Mouse (Mus musculus) heart, postnatal 14 days (tissue): ENCODE results near the gene March2. TPM values are rescaled to one million over a fixed set of nuclear protein-coding genes. Genes with fewer than 3 reads are reported as not detected.

Source experiments
- DNase-seq, 2 experiments: peaks; one replicate each; pipeline ENCODE4 v3.0.0; 2021 to 2022
- intact Hi-C: fragments of 180-260 bp; cut with DNase I; formaldehyde crosslinking; loops from one replicate; pipeline ENCODE4 v1.15.1; 2025
- total RNA-seq, 2 experiments: library from RNA; stranded (reverse); gene quantifications; 2 replicates each; pipeline ENCODE4 v1.2.3; 2021

The March2 gene
- total RNA-seq, 2 experiments from 2014 or later = 160 to 167 TPM

DNA sequence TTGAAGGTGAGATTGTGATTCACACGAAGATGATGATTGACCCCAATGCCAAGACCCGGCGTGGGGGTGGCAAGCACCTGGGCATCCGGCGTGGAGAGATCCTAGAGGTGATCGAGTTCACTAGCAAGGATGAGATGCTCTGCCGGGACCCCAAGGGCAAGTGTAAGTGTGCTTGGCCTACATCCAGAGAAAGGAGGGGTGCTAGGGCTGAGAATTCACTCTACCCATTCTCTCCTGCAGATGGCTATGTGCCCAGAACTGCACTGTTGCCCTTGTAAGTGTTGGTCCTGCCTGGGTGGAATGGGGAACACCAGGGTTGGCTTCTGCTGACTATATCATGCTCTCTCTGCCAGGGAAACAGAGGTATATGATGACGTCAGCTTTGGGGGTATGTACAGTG is 73.4 kb downstream of the March2 start:
- no peak for DNase-seq
- intact Hi-C loops = loop anchor here (5.0 kb wide), 1 partner anchor 157 kb away; no protein-coding TSS in a partner anchor

DNA sequence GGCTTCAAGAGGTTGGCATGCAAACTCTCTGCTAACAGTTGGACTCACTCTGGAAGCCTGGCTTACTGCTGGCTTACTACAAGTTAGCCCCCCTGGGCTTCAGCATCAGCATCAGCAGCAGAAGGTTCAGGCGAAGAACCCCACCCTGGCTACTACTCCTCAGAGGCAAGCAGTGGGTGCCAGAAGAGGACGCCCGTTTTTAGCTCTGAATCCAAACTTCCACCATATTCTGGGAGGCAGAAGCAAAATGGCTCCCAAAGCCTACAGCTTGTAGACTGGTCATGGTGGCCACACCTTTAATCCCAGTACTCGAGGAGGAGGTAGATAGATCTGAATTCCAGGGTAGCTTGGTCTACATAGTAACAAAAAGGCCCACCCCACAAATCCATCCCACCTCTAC is 74.4 kb downstream of the March2 start:
- DNase-seq = no peak
- intact Hi-C loops = no loop called here

DNA sequence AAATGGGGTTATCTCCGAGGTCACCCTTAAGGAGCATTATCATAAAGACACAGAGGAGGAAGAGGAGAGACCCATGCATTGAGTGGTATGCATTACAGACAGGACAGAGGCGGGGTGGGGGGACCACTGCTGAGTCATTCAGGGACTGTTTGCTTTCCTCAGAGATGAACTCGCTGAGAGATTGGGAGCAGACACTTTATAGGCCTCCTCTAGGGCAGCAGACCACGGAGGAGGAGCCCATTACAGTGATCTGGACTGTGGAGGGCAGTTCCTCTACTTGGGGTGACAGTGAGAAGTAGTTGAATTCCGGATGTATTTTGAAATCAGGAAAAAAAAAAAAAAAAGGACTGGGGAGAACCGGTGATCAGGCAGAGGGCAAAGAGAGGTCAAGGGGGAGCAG is 78.7 kb downstream of the March2 start:
- intact Hi-C loops = no loop called here
- no peak for DNase-seq

GRCm38 (mm10) chr17:33637516-33638276 is 80.8 kb downstream of the March2 start, which contains the start of gene Pram1:
Gene Pram1, plus strand, starts transcription at chr17:33638056.
- DNase-seq = no peak
- intact Hi-C loops = no loop called here

DNA sequence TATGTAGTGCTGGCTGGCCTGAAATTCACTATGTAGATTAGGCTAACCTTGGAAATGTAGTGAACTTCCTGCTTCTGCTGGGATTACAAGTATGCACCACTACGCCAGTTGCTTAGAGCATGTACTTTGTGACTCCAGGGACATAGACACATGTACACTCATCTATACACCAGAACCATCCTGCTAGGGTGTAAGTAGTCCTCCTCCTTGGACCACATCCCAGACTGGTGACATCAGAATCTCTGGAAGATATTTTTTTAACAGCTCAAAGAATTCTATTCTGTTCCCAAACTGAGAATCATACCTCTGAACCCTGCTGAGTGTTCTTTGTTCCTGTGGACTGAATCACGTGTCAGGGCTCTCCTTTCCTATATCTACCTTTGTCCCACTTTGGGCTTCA is 81.4 kb downstream of the March2 start:
- intact Hi-C loops = no loop called here

More for the DNA sequence above, 81.4 kb downstream of the March2 start:
- no peak for DNase-seq

Other genes starting within 250 kb of the March2 start
- gene Adamts10, start 194.5 kb downstream of the March2 start, total RNA-seq = 10 to 100 TPM; 31.7 to 38.4 TPM
- 1 to 10 TPM; 2.1 to 3.1 TPM for gene Myo1f, start 163.0 kb downstream of the March2 start, total RNA-seq
- 10 to 100 TPM; 12.8 to 15.5 TPM for gene Zfp414, start 89.6 kb downstream of the March2 start, total RNA-seq
- under 1 TPM; 0.24 to 0.39 TPM for gene Pram1, start 80.6 kb downstream of the March2 start, total RNA-seq
- gene Hnrnpm, start 31.8 kb downstream of the March2 start, total RNA-seq = 100 to 1,000 TPM; 101 to 111 TPM
- gene Rab11b, start 41.9 kb upstream of the March2 start, total RNA-seq = 100 to 1,000 TPM; 271 to 275 TPM
- 10 to 100 TPM; 20.5 to 31.6 TPM for gene Angptl4, start 63.2 kb upstream of the March2 start, total RNA-seq
- gene Kank3, start 91.8 kb upstream of the March2 start, total RNA-seq = 100 to 1,000 TPM in 1 of 2 experiments, 10 to 100 TPM in 1; 96.9 to 104 TPM
- gene Rps28, start 105.9 kb upstream of the March2 start, total RNA-seq = 100 to 1,000 TPM; 736 to 815 TPM
- 100 to 1,000 TPM; 544 to 555 TPM for gene Ndufa7, start 105.9 kb upstream of the March2 start, total RNA-seq
- gene Cd320, start 124.4 kb upstream of the March2 start, total RNA-seq = 10 to 100 TPM; 25.0 to 26.6 TPM
- not detected for gene Gm7029, start 155.2 kb upstream of the March2 start, total RNA-seq
- 1 to 10 TPM; 4.1 to 5.8 TPM for gene Kifc1, start 172.0 kb upstream of the March2 start, total RNA-seq
- gene Platr17, start 186.5 kb upstream of the March2 start, total RNA-seq = not detected
- gene Daxx, start 190.7 kb upstream of the March2 start, total RNA-seq = 10 to 100 TPM; 11.3 to 13.7 TPM
- gene Tapbp, start 197.2 kb upstream of the March2 start, total RNA-seq = 100 to 1,000 TPM in 1 of 2 experiments, 10 to 100 TPM in 1; 92.8 to 100 TPM
- gene Zbtb22, start 197.2 kb upstream of the March2 start, total RNA-seq = 10 to 100 TPM; 16.8 to 20.3 TPM
- 10 to 100 TPM; 54.7 to 58.6 TPM for gene Rgl2, start 210.9 kb upstream of the March2 start, total RNA-seq
- gene Pfdn6, start 221.7 kb upstream of the March2 start, total RNA-seq = 10 to 100 TPM; 62.7 to 73.7 TPM
- gene Wdr46, start 222.0 kb upstream of the March2 start, total RNA-seq = 10 to 100 TPM; 10.4 to 11.5 TPM
- 1 to 10 TPM; 2.2 to 2.9 TPM for gene B3galt4, start 232.8 kb upstream of the March2 start, total RNA-seq
- gene Vps52, start 237.1 kb upstream of the March2 start, total RNA-seq = 10 to 100 TPM; 35.0 to 37.8 TPM
- 100 to 1,000 TPM; 417 to 479 TPM for gene Rps18, start 237.3 kb upstream of the March2 start, total RNA-seq